Mouse (Mus musculus) urinary bladder, adult 18-20 months (tissue): ENCODE measurements at regions not wholly inside any gene's neighbourhood (a gene's known extent, or its start where the extent isn't known, plus 50 kb on each side); places are given as distances from the start of the nearest gene placed in this dataset.

ENCODE experiments used
- DNase-seq, 2 experiments: peaks; one replicate each; pipeline ENCODE4 v3.0.0; 2022; ENCODE audit warnings: low spot score in 2 of 2, mixed read lengths in 2 of 2

DNA sequence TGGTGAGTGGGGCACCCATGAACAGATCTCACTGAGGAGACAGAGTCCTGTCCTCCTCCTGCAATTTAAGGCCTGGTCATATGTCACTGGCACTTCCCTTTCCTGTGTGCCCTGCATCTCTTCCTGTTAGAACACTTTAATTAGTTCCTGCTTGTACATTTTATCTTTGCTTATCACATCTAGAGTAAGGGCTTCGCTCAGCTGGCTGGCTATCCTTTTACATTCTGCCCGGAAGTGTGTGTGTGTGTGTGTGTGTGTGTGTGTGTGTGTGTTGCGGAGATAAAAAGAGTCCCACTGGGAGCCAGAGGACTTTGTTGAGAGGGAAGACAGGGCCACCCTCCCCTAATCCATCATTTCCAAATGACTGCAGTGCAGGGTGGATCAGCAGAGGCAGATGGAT, 238.6 kb downstream of the Gadd45g start:
- DNase-seq = no peak

DNA sequence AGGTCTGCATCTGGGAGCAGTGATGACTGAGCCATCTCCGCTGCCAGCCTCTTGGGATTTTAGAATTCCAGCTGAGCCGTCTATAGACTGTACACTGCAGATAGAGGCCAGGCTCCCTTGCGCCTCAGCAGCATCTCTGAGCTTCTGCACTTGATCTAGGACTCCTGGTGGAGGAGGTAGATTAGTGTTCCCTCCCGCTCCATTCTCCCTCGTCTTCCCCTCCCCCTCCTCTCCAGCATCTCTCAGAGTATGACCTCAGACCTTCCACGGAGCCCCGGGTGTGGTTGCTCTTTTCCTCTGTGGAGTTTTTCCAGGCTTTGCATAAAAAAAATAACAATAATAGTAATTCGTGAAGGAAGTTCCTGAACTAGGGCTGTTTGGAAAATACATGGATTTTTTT, 241.8 kb downstream of the Gadd45g start:
- DNase-seq = no peak

DNA sequence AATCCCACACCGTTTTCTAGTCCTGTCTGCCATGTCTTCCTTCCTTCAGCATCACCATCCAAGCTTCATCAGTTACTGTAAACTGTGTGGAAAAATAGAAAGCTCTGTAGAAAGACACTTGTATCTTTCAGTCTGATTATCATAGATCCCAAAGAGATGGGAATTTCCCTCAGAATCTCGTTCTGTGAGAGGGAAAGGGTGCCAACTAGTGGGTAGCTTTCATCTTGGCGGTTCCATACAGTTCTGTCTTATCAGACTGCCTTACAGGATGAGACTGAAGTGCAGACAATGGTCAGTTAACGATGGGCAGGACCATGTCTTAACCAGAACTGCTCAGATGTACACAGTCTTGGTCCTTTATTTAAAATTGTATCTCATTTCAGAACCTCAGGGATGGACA, 243.9 kb downstream of the Gadd45g start:
- DNase-seq = no peak

DNA sequence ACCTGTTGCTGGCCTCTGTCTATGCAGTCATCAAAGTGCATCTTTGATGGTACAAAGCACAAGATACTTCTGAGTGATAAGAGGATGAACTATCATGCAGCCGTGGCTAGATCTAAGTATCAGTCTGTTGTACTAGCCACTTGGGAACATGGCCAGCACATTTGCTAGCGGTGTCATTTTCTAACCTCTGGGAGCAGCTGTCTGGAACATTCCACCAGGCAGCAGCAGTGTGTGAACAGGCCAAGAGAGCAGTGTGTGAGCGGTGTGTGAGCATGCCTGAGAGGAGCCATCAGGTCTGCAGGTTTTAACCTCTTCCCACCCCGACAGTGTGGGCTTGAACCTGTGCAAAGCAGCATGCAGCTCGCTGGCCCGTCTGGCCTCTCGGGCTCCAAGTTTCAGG, 248.3 kb downstream of the Gadd45g start:
- DNase-seq = no peak

DNA sequence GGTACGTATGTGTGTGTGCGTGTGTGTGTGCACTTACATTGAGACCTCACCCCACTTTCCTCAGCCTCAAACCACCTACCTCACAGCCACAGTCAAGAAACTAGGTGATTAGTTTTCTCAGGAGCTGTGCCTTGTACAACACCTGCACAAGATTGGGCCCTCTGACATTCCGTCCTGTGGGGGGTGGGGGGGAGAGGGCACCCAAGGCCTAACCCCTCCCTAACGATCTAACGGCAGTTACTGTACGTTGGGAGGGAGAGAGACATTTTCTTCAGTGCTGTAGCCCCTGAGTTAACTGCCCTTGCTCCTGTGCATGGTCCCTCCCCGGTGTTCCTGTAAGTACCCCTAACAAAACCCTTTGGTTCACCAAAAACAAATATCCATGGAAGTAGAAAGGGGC, 250.0 kb downstream of the Gadd45g start:
- no peak for DNase-seq

DNA sequence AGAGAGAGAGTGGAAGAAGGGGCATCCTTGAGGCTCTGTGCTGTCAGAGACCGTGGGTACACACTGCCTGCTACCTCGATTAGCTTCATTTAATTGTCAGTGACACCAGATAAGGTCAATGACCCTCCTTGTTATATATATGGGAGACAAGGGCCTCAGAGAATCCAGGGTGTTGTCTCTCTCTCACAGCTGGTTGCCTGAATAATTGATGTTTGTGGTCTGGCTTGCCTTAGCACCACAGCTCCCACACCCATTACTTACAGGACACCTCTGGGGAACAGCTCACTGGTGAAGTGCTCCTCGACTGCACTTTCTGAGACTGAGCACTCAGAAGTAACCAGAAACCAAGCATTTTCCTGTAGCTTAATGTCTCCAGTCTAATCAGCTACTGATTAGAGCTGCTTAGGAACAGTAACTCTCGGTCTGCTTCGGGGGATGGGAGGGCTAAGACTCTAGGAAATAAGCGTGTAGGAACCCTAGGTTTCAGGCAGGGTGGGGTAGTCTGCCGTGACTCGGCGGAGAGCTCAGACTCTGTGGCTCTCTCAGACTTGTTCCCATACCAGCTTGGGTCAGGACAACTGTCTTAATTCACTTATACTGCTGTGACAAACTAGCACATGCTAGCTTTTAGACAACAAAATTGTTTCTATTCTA, 259.6 kb downstream of the Gadd45g start:
- DNase-seq = no peak

DNA sequence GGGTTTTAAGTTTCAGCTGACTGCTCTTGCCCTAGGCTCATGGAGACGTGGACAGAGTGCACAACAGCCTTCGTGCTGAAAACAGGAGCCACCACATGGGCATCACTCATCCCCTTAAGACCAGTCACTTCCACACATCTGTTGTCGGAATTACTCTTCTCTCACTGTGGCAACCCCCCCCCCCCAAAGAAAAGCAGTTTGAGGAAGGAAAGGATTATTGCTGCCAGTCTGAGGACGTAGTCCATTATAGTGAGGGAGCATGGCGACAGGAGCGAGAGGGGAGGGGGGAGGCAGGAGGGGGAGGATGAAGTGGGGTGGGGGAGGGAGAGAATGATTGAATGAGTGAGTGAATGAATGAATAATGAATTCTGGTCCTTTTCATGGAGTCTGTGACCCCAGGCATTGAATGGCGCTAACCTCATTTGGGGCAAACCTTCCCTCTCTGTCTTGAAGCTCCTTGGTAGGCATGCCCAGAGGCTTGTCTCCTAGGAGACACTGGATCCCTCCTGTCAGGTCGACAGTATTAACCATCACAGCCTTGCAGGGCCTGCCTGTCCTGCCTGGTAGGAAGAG, 262.0 kb downstream of the Gadd45g start:
- no peak for DNase-seq

DNA sequence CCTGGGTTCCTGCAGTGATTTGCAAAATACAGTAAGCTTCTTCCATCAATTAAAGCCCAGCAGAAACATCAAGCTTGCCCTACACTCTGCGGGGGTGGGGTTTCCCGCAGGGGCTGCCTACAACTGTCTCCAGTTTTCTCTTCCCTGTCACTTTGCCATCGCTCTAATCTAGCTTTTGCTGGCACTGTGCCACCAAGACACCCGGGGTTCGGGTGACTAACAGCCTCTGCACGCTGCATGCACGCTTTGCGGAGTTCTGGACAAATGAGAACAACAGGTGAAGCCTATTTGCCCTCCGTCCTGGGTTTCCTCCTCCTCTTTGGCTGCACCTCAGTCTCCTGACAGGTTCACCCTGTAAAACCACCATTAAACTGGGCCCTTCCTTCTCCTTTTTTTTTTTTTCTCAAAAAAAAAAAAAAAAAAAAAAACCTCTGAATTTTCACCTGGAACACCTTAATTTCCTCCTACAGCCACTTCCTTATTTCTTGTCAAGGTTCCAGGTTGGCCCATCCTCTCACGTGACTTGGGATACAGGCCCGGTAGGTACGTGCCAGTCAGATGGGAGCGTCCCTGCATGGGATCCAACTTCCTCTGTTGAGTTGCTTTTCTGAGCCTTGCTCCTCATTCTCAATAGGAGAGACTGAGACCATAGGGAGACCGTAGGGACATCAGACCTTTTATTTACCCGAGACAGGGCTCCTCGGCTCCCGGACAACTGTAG, 262.7 kb downstream of the Gadd45g start:
- peak; percentile 8 to 22 for DNase-seq

DNA sequence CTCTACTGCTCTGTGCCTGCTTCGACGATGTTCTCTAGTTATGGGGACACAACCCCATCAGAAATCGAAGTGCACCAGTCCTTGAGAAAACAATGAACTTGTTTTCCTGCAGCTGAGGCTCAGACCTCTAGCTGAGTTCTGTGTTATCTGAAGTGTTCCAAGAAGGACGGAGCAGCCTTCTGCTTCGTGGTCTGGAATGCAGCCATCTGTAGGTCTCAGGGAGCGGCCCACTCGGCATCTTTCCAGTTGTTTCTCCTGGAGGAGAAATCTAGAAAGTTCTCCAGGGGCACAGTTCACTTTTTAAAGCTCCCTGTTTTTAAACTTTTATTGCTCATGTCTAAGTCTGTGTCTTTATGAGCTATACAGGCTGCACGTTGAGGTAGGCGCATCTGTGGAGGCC, 264.3 kb downstream of the Gadd45g start:
- no peak for DNase-seq

DNA sequence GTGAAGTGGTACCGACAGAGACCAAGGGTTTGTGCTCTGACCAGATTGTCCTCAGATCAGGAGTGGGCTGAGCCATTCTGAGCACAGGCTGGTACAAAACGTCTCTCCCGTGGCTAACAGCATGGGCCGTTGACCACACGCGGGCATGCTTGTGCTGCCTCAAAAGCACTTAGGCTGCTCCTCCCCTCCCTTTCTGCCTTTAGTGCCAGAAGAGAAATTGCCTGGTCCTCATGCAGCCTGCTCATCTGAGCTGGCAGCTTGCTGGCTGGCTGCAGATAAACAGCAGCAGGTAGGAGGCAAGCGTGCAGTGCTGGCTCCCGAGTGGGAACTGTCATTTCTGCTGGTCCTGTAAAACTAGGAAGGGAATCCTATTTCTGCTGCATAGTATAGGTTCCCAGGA, 267.1 kb downstream of the Gadd45g start:
- DNase-seq = no peak

DNA sequence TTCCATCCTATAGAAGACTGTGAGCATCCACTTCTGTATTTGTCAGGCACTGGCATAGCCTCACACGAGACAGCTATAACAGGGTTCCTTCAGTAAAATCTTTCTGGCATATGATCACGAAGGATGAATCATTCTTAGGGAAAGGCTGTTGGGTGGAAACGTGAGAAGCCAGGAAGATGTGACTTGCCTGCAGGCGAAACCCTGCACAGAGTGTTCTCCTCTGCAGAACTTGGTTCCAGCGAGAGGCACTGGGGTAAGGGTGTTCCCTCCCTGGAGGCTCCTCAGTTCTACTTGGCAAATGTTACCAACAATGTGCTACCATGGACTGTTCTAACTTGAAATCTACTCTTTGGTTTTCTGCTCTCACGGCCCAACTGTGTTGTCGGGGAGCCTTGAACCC, 268.0 kb downstream of the Gadd45g start:
- DNase-seq = no peak

DNA sequence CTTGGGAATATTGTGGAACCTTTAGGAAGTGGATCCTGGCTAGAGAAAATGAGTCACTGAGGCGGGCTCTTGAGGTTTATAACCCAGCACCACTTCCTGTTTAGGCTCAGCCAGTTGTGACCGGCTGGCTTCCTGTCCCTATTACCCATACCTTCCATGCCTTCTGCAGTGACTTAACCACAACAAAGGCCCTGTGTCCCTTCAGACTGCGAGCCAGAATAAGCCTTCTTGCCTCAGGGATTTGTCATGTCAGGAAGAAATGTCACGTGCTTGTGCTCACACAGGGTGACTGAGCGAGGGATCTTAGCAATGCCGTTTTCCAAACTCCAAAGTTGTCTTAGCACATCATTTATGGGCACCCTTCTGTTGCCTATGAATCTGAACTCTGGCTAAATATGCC, 268.5 kb downstream of the Gadd45g start:
- DNase-seq = no peak

DNA sequence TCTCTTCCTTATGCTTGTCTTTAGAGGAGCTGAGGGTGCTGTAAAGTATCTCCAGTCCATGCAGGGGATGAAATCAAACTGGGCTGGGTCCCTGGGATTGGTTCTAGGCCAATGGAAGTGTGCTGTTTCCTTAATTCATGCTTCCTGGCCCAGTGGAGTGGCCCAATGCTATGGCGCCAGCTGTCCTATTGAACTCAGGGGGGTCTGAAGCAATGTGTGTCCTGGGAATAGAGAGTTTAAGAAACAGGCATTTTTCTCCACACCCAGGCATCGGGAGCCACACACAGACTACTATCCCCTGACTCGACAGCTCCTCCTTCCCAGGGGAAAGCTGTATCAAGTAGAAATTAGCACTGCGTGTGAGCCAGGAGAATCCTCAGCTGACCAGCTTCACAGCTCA, 269.8 kb downstream of the Gadd45g start:
- no peak for DNase-seq

DNA sequence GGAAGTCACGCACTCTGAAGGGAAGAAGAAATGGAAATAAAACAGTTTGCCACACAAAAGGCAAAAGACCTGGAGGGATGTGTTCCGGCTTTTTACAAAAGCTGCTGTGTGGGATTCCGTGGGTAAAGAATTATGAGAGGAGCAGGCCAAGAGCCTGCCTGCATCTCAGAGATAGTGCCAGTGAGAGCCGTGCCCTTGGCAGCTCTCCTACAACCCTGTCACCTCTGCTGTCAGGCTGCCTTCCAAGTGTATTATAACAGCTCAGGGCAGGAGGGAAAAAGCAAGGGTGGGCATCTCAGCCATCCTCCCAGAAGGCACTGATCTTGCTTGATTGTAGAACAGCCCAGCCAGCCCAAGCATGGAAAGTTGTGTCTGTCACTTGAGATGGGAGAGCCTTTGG, 270.3 kb downstream of the Gadd45g start:
- DNase-seq = no peak

DNA sequence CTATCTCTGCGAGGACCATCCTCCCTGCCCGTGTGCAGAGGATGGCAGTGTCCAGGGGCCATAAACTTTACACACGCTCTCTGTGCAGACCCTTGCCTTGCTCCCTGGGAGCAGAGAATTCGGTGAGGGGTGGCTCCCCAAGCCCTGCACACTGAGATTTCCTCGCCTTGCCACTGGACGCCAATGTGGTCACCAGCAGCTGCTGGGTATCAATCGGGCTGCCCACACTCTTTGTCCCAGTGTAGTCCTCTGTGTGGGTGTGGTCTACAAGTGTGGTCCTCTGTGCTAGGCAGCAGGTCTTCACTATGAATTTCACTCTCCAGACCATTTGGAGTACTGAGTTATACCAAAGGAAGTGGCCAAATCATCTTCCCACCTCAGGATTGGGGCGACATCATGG, 274.3 kb downstream of the Gadd45g start:
- no peak for DNase-seq

DNA sequence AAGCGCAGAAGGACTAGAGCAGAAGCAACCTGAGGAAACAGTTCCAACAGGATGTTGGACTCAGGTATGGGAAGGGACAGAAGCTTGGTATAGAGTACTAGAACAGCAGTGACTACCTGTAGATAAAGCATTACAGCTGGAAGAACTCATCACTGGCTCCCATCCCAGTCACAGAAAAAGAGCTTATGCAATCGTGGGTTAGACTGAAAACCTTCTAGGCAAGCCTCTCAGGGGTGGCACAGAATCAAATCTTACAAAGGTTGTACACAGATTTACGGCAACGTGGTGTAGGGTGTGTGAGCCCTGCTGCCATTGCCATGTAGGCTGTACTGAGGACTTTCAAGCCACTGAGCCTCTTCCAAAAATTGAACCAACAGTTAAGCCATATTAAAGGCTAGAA, 278.6 kb downstream of the Gadd45g start:
- DNase-seq = no peak

DNA sequence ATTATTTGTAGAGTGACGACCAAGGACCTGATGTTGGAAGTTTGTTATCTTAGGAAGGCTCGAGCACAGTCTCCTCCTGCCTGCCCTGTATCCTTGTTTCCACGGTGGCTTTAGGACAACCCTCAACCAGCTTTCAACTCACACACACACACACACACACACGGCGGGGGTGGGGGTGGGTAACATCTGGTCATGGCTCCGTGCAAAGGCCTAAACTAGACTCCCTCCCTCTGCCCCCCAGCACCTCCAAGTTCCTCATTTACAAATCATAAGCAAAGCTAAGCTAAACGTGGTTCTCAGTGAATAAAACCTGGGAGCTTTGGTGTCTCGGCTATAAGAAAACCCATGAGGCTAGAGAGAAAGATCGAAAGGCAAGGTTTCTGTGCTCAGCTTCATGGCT, 281.3 kb downstream of the Gadd45g start:
- DNase-seq = no peak

DNA sequence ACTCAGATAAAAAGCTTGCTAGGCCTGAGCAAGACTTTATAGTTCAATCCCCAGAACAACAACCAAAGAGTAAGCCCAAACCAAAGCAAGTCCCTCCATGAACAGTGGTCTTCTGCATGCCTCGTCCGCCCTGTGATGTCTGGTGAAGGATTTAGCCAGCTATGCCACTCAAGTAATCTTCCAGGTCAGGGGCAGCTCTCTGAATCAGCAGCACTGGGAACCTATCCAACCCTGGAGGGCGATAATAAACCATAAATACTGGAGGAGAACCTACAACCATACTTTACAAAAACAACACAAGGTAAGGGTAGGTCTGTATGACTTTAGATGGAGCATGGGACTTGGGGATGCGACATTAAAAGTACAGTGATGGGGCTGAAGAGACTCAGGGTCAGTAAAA, 283.0 kb downstream of the Gadd45g start:
- DNase-seq = no peak

DNA sequence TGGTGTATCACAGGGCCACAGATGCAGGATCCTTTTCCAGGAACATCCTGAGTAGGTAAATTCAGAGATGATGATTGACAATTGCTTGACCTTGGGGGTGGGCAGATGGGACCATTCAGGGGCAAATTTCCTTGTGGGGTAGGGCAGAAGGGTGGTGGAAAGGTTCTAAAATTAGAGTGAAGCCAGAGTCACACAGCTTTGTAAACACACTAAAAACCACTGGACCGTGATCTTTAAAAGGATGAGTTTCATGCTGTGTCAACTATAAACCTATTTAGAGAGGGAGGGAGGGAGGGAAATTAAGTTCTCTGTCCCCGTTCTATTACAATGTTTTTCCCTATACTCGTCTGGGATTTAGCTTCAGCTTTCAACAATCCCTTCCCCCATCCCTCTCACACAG, 286.7 kb downstream of the Gadd45g start:
- DNase-seq = no peak

DNA sequence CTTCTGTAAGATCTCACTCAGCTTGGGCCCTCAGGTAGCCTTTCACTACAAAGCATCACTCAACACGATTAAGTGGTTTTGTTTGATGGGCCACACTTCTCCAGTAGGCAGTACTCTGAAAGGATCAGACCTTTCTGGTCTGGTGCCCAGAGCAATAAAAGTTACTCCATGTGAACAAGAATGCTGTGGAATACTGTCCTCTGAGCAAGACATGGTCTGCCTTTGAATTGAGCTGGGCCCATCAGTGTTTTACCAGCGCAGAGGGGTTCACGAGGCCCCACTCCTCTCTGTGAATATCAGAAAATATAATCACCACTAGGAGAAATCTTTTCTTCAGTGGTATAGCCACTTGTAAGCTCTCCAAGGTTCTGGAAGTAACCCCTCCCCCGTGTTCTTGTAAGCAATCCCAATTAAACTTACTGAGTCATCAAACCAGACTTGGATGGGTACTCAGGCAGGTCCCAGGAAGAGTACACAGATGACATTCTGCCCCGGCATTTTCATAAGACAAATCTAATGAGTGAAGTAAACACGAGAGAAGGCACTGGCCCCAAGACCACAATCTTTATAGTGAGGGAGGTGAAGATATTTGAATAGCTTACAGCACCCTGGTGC, 292.0 kb downstream of the Gadd45g start:
- no peak for DNase-seq

DNA sequence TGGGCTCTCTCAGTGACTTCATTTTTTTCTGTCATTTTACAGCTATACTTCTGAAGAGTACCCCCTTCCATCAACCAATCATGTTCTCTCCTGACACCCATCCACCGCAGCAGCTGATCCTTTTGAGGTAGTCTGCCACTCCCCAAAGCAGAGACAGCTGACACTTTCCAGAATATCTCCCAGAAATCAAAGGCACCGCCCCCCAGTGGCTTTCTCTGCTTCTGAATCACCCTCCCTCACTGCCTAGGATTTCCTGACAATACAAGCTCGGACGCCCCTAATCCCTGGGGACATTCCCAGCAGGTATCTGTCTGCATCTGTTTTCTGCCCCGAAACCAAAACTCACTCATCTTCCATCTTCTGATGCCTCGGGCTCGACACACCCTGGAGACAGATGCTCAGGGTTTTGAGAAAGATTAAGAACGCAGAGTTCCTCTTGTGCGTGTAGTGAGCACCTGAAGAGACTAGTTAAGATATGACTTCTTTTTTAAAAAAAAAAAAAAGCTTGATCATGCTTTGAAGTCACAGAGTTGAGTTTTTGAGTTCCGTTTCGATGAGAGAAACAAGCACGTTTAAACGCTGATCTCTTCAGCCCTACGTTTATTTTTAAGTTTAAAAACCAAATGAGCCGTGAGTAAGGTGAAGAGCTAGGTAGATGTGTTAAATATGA, 292.8 kb downstream of the Gadd45g start:
- DNase-seq = no peak

DNA sequence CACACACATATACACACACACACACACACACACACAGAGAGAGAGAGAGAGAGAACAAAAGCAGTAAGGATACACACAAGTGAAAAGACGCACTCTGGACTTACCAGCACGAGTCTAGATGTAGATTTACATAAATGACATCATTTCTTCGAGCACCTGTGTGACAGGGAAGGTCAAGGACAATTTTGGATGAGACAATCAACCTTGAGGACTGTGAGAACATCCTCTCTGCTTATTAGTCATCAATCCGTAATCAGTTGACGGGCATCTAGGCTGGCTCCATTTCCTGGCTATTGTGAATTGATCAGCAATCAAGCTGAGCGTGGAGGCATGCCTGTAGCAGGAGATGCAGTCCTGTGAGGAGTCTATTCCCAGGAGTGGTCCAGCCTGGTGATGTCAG, 293.7 kb downstream of the Gadd45g start:
- DNase-seq = no peak
